Mouse (Mus musculus) stomach, embryonic 16.5 days (tissue): ENCODE measurements around the gene Ppp1r11. TPM values are rescaled to one million over a fixed set of nuclear protein-coding genes. Genes with fewer than 3 reads are reported as not detected.

Experiments
- ATAC-seq: fragments of 200-750 bp; cut with Nextera tagmentation; 2 replicates; pipeline ENCODE4 v1.8.0; 2017; ENCODE audit warnings: moderate number of reproducible peaks, moderate TSS enrichment; ENCODE audit not compliant: insufficient read depth, low FRiP score
- H3K27ac ChIP-seq: fragments of 300-500 bp; sonication (generic); 2 replicates; pipeline ENCODE4 v1.5.1; 2014; ENCODE audit warnings: low read length
- H3K27me3 ChIP-seq: fragments of 300-500 bp; sonication (generic); 2 replicates; pipeline ENCODE4 v1.6.1; 2014; ENCODE audit warnings: low read length, control low read depth, mixed read lengths; ENCODE audit not compliant: control insufficient read depth, insufficient read depth
- H3K36me3 ChIP-seq: fragments of 300-500 bp; sonication (generic); 2 replicates; pipeline ENCODE4 v1.6.1; 2014; ENCODE audit warnings: low read length; ENCODE audit not compliant: control insufficient read depth, insufficient read depth
- H3K4me1 ChIP-seq: fragments of 300-500 bp; sonication (generic); 2 replicates; pipeline ENCODE4 v1.6.1; 2014; ENCODE audit warnings: low read length, control low read depth, mixed read lengths; ENCODE audit not compliant: control insufficient read depth, insufficient read depth
- H3K4me2 ChIP-seq: fragments of 300-500 bp; sonication (generic); 2 replicates; pipeline ENCODE4 v1.6.1; 2014; ENCODE audit warnings: low read depth, low read length, mixed read lengths
- H3K4me3 ChIP-seq: fragments of 300-500 bp; sonication (generic); replicated peaks from 2 replicates; pipeline ENCODE4 v1.5.1; 2014; ENCODE audit warnings: mild to moderate bottlenecking, low read length
- H3K9ac ChIP-seq: fragments of 300-500 bp; sonication (generic); 2 replicates; pipeline ENCODE4 v1.6.1; 2014; ENCODE audit warnings: low read length
- H3K9me3 ChIP-seq: fragments of 300-500 bp; sonication (generic); replicated peaks from 2 replicates; pipeline ENCODE4 v1.6.1; 2016; ENCODE audit warnings: low read length, control low read depth; ENCODE audit not compliant: control insufficient read depth
- WGBS: fragments of 180-500 bp; shearing (Covaris S2); extraction: QIAGEN DNeasy Blood & Tissue Kit; methylation state at CpG from one replicate; pipeline ENCODE4 v1.1.7; 2014; 5-methylcytosine and 5-hydroxymethylcytosine counted together
- polyA plus RNA-seq: library from polyadenylated mRNA; unstranded; fragments of >200 nt; fragmentation: Nextera tagmentation; extraction: Ambion mirVana; gene quantifications from 2 replicates; pipeline ENCODE4 v1.2.1, GENCODE M21; 2015

Gene Ppp1r11
- polyA plus RNA-seq, 1 experiment from 2014 or later: 97.4 TPM

- ATAC-seq: no peak
- H3K27ac ChIP-seq: no peak overlapping the region
- WGBS: 79% methylated on average over 1 of the region's 1 CpGs
- no peaks in the 10 kb centered on the region for H3K36me3 ChIP-seq
- no peak overlapping the region for H3K9ac ChIP-seq
- peaks cover 10% of the 10 kb centered on the region for H3K4me1 ChIP-seq
- no peaks in the 10 kb centered on the region for H3K9me3 ChIP-seq
- H3K4me3 ChIP-seq: no peak overlapping the region
- H3K4me2 ChIP-seq: no peak overlapping the region
- peaks cover 10% of the 10 kb centered on the region for H3K27me3 ChIP-seq
Measured at GRCm38 (mm10) chr17:36948286-36948685, 3.3 kb downstream of the Ppp1r11 start.

DNA sequence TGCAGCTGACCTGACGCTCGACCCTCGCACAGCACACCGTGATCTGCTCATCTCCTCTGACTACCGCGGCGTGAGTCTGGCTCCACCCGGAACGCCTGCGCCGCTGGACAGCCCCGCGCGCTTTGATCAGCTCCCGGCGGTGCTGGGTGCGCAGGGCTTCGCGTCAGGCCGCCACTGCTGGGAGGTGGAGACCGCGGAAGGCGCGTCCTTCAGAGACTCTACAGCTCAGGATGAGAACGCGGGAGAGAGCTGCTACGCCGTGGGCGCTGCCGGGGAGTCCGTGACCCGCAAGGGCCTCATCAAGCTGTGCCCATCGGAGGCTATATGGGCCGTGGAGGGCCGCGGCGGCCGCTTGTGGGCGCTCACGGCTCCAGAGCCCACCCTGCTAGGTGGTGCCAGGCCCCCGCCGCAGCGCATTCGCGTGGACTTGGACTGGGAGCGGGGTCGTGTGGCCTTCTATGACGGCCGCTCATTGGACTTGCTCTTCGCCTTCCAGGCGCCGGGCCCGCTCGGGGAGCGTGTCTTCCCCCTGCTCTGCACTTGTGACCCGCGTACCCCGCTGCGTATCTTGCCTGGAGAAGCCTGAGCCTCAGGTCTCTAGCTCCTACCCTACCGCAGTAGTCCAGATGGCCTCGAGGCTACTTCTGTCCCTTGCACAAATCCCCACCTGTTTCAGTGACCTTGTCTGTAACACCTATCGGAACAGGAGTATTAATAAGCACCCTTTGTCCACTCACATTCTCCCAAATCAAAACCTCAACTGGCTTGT lies 4.3 kb downstream of the Ppp1r11 start:
- H3K27ac ChIP-seq: no peak overlapping the region; the same call in 1 of the 2 replicates
- H3K9ac ChIP-seq: peak overlapping the region; percentile 77
- H3K27me3 ChIP-seq: peaks cover 17% of the 10 kb centered on the region

GRCm38 (mm10) chr17:36944121-36944775 lies 7.3 kb downstream of the Ppp1r11 start:
- H3K4me3 ChIP-seq: no peak overlapping the region; the same call in 1 of the 2 replicates

More for the DNA sequence above, 4.3 kb downstream of the Ppp1r11 start:
- Histone ChIP-seq H3K36me3 (no peaks in the 10 kb centered on the region), H3K4me1 (peaks cover 10% of the 10 kb centered on the region), H3K4me2 (peak overlapping the region; percentile 96), H3K9me3 (no peaks in the 10 kb centered on the region), H3K4me3 (peak overlapping the region; percentile 55)
- ATAC-seq: peak; percentile 12; the same call in 1 of the 2 replicates
- WGBS: 2% methylated on average over 62 of the region's 62 CpGs

GRCm38 (mm10) chr17:36943691-36944090 lies 7.8 kb downstream of the Ppp1r11 start:
- Histone ChIP-seq H3K9ac (0 out of 2 replicates have a peak overlapping the region, but pooled peaks have one; percentile 56), H3K4me3 (peak overlapping the region; percentile 47), H3K9me3 (no peaks in the 10 kb centered on the region), H3K4me2 (no peak overlapping the region), H3K4me1 (peaks cover 6% of the 10 kb centered on the region; the same call in 1 of the 2 replicates), H3K36me3 (no peaks in the 10 kb centered on the region), H3K27me3 (peaks cover 31% of the 10 kb centered on the region), H3K27ac (no peak overlapping the region)
- 20% methylated on average over 5 of the region's 5 CpGs for WGBS
- ATAC-seq: no peak

More at GRCm38 (mm10) chr17:36944121-36944775, 7.3 kb downstream of the Ppp1r11 start:
- Histone ChIP-seq H3K4me1 (peaks cover 6% of the 10 kb centered on the region; the same call in 1 of the 2 replicates), H3K27ac (no peak overlapping the region), H3K9ac (no peak overlapping the region), H3K36me3 (no peaks in the 10 kb centered on the region), H3K9me3 (no peaks in the 10 kb centered on the region), H3K27me3 (peaks cover 31% of the 10 kb centered on the region), H3K4me2 (no peak overlapping the region)
- 23% methylated on average over 9 of the region's 9 CpGs for WGBS
- ATAC-seq: no peak

DNA sequence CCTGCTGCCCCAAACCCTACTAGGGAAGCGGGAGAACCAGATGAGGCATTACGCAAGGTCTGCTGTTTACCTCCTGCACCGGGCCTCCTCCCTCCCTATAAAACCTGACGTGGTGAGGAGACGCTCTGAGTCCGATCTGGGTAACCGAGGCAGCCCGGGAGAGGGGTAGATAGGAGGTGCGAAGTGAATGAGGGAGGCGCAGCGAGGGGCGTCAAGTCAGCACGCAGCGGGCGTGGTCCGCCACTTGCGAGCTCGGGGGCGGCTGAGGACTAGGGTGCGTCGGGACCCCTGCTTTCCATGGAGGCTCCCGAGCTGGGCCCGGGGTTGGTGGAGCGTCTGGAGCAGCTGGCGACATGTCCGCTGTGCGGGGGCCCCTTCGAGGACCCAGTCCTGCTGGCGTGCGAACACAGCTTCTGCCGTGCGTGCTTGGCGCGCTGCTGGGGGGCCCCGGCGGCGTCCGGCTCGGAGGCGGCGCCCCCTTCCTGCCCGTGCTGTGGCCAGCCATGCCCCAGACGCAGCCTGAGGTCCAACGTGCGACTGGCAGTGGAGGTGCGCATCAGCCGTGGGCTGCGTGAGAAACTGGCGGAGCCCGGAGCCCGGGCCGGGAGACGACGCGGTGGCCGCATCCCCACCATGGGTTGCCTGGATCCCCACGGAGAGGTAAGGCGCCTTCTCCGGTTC lies 8.6 kb downstream of the Ppp1r11 start, which contains the start of gene Rnf39:
Gene Rnf39, plus strand, starts transcription at position 128 of the 681 bp plus-strand sequence.
- H3K27ac ChIP-seq: no peak within 1 kb of the TSS
- H3K27me3 ChIP-seq: peaks cover 31% of the 10 kb centered on the region
- peaks cover 6% of the 10 kb centered on the region; the same call in 1 of the 2 replicates for H3K4me1 ChIP-seq
- no peaks in the 10 kb centered on the region for H3K9me3 ChIP-seq
- no peaks in the 10 kb centered on the region for H3K36me3 ChIP-seq
- H3K9ac ChIP-seq: peak within 1 kb of the TSS; percentile 56
- ATAC-seq: peak; percentile 9; the same call in 1 of the 2 replicates
- WGBS: 2% methylated on average over 58 of the region's 59 CpGs
- peak within 1 kb of the TSS; percentile 47 for H3K4me3 ChIP-seq
- peak within 1 kb of the TSS; percentile 80 for H3K4me2 ChIP-seq

DNA sequence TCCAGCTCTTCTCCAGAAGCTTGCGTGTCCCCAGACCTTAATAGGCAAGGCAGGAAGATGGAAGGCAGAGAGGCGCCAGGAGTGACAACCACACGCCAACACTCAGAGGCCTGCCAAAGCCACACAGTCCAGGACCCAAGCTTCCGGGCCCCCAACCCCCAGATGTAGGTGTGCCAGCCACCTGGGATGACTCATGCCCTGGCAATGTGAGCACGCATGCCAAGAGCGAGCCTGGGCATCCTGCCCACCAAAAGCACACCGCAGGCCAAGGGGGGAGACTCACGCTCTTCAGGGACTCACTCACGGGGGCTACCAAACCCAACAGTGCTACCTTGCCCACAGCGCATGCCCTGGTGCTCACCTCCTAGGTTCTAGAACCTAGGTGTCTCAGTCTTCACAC lies 9.2 kb downstream of the Ppp1r11 start:
- WGBS: 41% methylated on average over 10 of the region's 10 CpGs
- Histone ChIP-seq H3K9me3 (no peaks in the 10 kb centered on the region), H3K4me2 (peak overlapping the region; percentile 80), H3K4me1 (peaks cover 2% of the 10 kb centered on the region; the same call in 1 of the 2 replicates), H3K27me3 (peaks cover 31% of the 10 kb centered on the region), H3K36me3 (no peaks in the 10 kb centered on the region), H3K9ac (no peak overlapping the region), H3K4me3 (peak overlapping the region; percentile 47), H3K27ac (no peak overlapping the region)
- peak; percentile 68 for ATAC-seq

DNA sequence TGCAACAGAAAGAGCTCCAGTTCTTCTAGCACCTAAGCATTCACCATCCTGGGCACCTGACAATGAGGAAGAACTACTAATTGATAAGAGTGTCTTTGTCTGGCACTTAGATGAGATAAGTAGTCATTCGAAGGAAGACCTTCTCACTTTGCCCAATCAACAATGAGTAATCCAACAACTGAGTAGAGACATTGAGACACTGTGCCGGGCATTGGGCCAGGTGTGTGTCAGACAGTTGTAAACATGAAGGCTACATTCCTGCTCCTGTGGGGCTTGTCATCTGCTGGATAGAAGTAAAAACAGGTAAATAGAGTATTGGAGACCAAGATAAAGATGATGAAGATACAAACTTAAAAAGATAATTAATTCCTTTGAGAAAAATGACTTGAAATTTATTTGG lies 13.5 kb downstream of the Ppp1r11 start:
- Histone ChIP-seq H3K27me3 (peaks cover 20% of the 10 kb centered on the region), H3K4me3 (no peak overlapping the region), H3K4me1 (no peaks in the 10 kb centered on the region), H3K9ac (no peak overlapping the region), H3K36me3 (no peaks in the 10 kb centered on the region), H3K4me2 (no peak overlapping the region), H3K27ac (no peak overlapping the region), H3K9me3 (no peaks in the 10 kb centered on the region)
- whole genome bisulfite sequencing: 65% methylated on average over 2 of the region's 2 CpGs
- ATAC-seq: no peak

DNA sequence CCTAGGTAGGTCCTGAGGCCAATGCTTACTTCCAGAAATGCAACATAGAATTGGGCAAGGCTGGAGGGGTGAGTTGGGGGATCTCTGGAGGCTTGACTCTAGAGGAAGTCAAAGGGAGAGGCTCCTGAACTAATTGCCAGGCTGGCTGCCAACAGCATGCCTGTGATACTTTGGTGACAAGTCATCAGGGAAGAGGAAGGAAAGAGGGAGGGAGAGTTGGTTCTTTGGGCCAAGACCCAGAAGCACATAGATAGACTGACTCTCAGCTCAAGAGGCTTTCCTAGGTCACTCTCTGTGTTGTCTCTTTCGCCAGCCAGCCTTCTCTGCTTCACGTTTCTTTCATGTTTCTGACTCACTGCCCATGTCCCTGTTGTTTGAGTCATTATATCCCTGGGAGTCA lies 19.7 kb downstream of the Ppp1r11 start:
- no peaks in the 10 kb centered on the region for H3K4me1 ChIP-seq
- H3K27me3 ChIP-seq: no peaks in the 10 kb centered on the region
- no peak for ATAC-seq
- H3K4me3 ChIP-seq: no peak overlapping the region
- H3K27ac ChIP-seq: no peak overlapping the region
- no peak overlapping the region for H3K4me2 ChIP-seq
- H3K9ac ChIP-seq: no peak overlapping the region
- no peaks in the 10 kb centered on the region for H3K36me3 ChIP-seq
- H3K9me3 ChIP-seq: no peaks in the 10 kb centered on the region
- 59% methylated on average over 2 of the region's 2 CpGs for WGBS
